Mouse (Mus musculus): ENCODE data around the gene Nupl1. TPM values are rescaled to one million over a fixed set of nuclear protein-coding genes. Genes with fewer than 3 reads are reported as not detected.

The Nupl1 gene
- total RNA-seq, 2 experiments from 2014 or later = not detected

DNA sequence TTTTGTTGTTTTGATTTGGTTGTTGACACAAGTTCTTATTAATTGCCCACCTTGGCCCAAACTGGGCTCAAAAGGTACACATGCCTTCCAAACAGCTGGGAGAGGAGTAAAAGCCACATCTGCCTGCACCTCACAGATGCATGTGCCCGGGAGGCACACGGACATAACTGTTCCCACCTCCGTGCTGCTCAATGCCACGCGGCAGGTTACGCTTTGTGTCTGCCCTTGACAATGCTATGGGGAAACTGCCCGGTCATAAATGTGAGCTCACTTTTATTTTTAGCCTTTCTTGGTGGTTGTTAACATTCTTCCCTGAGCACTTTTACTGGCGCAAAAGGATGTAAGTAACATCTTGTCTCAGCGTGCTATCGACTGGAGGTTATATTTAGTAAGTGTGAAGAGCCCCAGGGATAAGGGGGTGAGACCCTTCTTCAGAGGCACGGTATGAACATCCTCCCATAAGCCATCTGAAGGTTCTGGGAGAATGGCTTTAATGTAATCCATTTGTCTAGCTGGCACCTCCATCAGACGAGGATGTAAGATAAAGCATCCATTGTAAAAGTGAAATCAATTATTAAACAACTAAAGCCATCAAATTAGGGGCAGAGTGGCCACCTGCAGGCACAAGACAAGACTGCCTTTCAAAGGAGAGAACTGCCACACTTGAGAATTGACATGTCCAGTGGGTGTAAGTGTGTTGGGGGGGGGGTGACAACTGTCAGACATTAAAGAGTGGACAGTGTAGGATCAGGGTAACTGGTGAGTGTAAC is 78.8 kb downstream of the Nupl1 start:
- intact Hi-C loops (cut with DNase I) = no loop called here
- no peak for DNase-seq (ENCODE audit: low spot score)

- DNase-seq (ENCODE audit: low spot score) = no peak
- intact Hi-C loops (cut with DNase I) = no loop called here
Measured at GRCm38 (mm10) chr14:60170845-60171610, 80.2 kb downstream of the Nupl1 start.

DNA sequence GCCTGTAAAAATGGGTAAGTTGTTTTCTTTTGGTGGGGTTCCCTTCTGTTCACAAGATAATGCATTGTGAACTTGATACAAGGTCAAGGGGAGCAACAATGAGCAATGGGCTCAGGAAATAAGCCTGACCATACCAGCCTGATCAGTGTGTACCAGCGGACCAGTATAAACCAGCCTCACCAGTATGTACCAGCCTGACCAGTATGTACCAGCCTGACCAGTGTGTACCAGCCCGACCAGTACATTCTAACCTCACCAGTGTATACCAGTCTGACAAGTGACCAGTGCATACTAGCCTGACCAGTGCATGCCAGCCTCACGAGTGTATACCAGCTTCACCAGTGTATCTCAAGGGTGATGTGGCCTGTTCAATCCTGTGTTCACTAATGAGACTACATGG is 87.9 kb downstream of the Nupl1 start:
- no peak for DNase-seq (ENCODE audit: low spot score)
- intact Hi-C loops (cut with DNase I) = no loop called here

- intact Hi-C loops (cut with DNase I) = no loop called here
- DNase-seq (ENCODE audit: low spot score) = no peak
Measured at GRCm38 (mm10) chr14:60152373-60152772, 98.9 kb downstream of the Nupl1 start.

GRCm38 (mm10) chr14:60148893-60149292 is 102.3 kb downstream of the Nupl1 start:
- DNase-seq (ENCODE audit: low spot score) = no peak
- intact Hi-C loops (cut with DNase I) = no loop called here

DNA sequence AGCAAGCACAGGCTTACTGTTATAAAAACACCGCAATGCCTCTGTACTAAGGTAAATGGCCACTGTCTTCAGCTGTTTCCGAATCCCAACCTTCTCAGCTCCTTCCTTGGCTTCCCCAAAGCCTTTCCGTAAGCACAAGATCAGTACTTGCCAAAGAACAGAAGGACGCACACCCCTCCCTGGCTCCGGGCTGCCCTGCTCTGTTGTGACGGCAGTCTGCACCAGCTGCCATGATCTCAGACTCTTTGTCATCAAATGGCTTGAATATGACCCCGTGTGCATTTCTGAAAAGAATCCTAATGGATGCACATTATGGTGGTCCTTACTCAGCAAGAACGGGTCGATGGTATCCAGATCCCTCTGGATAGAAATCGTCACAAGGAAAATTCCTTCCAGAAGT is 108.0 kb downstream of the Nupl1 start:
- DNase-seq (ENCODE audit: low spot score) = no peak
- intact Hi-C loops (cut with DNase I) = no loop called here

DNA sequence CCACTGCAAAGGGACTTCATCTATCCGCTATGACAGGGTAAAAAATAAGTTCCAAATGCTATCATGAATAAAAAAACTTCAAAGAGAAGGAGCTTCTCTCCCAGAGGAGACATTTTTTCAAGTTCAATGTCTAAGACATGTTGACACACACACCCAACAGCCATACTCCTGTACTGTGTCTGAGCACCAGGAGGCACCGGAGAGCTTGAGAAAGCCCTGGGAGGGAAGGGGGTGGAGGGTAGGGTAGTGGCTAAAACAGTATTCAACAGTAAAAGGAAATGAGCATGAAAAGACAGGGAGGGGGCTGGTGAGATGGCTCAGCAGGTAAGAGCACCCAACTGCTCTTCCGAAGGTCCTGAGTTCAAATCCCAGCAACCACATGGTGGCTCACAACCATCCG is 112.9 kb downstream of the Nupl1 start:
- intact Hi-C loops (cut with DNase I) = no loop called here
- no peak for DNase-seq (ENCODE audit: low spot score)

- intact Hi-C loops (cut with DNase I) = no loop called here
- DNase-seq (ENCODE audit: low spot score) = no peak
Measured at GRCm38 (mm10) chr14:60137812-60138211, 113.4 kb downstream of the Nupl1 start.

- intact Hi-C loops (cut with DNase I) = no loop called here
- DNase-seq (ENCODE audit: low spot score) = no peak
Measured at GRCm38 (mm10) chr14:60135801-60136200, 115.4 kb downstream of the Nupl1 start.

DNA sequence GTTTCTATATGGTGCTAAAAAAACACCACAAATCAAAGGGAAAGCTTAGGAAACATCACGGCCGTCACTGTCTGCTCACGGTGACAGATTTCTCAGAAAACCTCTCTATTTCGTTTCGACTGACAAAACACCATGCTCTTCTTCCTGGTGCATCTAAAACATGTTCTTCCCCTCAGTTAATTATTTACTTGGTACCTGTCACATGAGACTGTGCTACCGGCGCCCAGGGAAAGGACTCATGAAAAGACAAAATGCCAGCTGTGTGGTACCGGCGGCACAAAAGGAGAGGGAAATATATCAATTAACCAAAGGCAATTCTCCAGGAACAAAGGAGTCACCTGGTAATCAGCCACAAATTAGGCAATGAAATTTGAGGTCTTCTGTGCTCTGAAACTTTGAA is 116.5 kb downstream of the Nupl1 start:
- no peak for DNase-seq (ENCODE audit: low spot score)
- intact Hi-C loops (cut with DNase I) = no loop called here

Small RNAs within 50 kb of the gene (microRNA-seq; reads per million reads assigned to microRNA genes)
- gene Mir719 = not detected

Other genes with a start within 250 kb of the Nupl1 start
- 1 to 10 TPM; 4.9 to 5.5 TPM for gene Atp8a2, start 54.3 kb downstream of the Nupl1 start, total RNA-seq (2021)
- 10 to 100 TPM; 28.5 to 31.1 TPM for gene Gm49336, start 76 bp upstream of the Nupl1 start, total RNA-seq (2021)
- 10 to 100 TPM; 27.2 to 29.6 TPM for gene Mtmr6, start 13.8 kb upstream of the Nupl1 start, total RNA-seq (2021)
- gene Amer2, start 121.8 kb upstream of the Nupl1 start, total RNA-seq (2021) = not detected

Measured in heart, postnatal 25 days (tissue).